Mouse (Mus musculus): ENCODE data around the gene Ebf1. TPM values are rescaled to one million over a fixed set of nuclear protein-coding genes. Genes with fewer than 3 reads are reported as not detected.

Ebf1 gene
- total RNA-seq, 2 experiments from 2014 or later: 13.4 to 14.4 TPM

DNA sequence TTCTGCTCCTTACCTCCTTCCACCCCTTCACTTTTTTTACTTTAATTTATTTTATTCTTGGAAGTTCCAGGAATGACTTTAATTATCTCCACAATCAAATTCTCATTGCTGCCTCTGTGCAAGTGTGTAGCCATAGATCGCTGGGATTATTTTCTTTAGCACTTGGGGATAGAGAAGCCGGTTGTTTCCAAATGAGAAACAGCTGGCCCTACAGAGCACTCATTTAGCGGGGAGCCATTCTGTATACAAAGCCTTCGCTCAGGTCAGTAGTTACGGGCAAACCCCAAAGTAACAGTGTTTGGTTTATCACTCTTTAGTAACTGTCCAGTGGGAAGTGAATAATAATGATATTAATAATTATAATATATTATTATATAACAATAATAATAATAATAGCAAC is 38.4 kb downstream of the Ebf1 start:
- intact Hi-C loops (cut with DNase I): no loop called here
- DNase-seq: no peak

DNA sequence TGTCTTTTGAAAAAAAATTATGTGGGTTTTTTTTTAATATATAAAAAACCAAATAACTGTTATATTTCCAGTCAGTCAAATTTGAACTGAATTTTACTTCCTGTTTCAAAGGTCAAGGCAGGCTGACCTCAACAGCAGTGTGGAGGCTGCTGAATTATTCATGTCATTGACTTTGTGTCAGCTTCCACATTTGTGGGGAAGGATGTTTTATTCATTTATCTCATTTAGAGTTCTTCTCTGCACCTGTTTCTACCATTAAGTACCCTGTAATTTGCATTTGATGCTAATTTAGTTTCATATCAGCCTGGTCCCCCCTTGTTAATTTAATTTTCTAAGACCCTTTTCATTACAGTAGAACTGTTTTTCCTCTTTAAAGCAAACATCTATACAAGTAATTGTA is 39.8 kb downstream of the Ebf1 start:
- intact Hi-C loops (cut with DNase I): no loop called here

DNA sequence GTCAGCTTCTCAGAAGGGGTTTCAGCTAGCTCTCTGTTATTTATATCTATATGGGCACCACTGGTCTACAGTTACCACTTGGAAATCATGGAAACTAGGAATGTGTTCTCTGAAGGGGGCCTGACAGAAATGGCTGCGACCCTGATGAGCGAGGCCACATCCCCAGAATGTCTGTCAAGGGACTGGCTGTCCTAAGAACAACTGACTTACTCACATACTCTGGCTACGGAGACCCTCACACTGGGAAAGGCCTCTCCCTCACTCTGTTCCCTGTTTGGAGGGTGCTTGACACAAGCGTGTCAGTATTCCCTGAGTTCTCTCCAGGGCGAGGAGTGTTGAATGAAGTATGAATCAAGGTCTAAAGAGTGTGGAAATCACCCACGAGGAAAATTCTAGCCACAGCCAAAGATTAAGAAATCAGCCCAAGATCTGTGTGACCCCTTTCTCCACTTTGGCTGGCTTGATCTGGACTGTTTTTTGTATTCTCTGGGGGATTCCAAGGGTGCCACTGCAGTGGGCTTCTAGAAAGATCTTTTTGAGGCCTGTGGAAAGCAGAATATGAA is 40.8 kb downstream of the Ebf1 start:
- intact Hi-C loops (cut with DNase I): no loop called here
- DNase-seq: no peak

More for the DNA sequence above, 39.8 kb downstream of the Ebf1 start:
- no peak for DNase-seq

DNA sequence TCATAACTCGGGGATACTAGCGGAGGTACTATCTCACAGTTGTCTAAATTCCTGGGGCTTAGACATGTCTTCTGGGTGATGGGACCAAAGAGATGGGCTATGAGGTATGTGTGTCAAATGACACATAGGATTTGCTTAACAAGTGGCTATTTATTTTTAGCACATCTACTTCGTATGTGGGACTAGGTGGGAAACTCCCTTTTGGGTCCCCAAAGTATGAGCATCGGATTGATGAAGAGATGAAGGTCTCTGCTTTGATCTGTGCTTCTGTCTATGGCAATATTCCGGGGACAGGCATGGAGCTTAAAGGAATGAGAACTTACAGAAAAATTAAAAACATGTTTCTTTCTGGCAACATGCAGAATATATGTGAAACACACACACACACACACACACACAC is 44.8 kb downstream of the Ebf1 start:
- intact Hi-C loops (cut with DNase I): loop anchor here (2.0 kb wide), 1 partner anchor 19 kb away; no protein-coding TSS in a partner anchor
- DNase-seq: no peak

DNA sequence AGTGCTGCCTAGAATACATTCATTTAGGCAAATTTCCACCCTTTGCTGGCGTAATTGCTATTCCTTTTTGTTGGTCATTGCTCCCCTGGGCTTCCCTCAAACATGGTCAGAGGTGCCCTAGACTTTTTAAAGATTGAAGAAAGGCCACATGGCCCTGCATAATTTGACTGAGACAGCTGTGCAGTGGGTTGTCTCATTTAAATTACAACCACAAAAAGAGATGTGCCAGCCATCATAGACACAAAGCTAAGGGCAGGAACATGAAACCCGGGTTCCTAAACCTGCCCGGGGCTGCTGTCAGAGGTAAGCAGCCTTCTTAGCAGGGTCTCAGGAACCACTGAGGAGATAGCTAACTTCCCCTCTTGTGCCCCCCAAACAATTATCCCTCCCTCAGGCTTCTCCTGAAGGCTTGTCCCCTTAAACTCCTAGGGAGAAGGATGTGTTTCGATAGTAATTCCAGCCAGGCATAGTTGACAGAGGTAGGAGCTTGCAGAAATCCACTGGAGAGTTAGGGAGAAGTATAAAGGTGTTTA is 46.6 kb downstream of the Ebf1 start:
- intact Hi-C loops (cut with DNase I): loop anchor here (2.0 kb wide), 1 partner anchor 17 kb away; no protein-coding TSS in a partner anchor
- no peak for DNase-seq

DNA sequence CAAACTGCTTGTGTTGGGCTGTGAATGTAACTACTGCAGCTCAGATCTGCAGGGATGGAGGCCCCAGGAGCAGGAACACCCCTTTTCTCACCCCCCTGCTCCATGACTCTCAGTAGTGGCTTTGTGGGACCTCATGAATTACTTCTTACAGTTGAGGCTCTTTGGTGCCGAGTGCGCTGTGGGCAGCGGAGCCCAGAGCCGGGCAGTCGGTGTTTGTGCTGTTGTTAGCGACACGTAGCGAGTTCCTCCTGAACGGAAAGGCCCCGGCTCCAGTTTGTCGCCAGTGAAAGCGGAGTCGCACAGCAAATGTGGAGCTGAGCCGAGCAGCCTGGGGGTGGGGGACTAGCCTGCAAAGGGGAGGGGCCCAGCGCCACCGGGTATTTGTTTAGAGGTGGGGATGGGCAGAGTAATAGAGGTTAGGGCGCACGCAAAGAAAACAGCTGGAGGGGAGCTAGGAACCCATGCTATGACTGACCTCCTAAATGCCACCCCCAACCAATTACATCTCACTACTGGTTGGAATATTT is 48.1 kb downstream of the Ebf1 start:
- intact Hi-C loops (cut with DNase I): loop anchor here (5.0 kb wide), 1 partner anchor 43 kb away; no protein-coding TSS in a partner anchor
- peak; percentile 67 to 69 for DNase-seq

DNA sequence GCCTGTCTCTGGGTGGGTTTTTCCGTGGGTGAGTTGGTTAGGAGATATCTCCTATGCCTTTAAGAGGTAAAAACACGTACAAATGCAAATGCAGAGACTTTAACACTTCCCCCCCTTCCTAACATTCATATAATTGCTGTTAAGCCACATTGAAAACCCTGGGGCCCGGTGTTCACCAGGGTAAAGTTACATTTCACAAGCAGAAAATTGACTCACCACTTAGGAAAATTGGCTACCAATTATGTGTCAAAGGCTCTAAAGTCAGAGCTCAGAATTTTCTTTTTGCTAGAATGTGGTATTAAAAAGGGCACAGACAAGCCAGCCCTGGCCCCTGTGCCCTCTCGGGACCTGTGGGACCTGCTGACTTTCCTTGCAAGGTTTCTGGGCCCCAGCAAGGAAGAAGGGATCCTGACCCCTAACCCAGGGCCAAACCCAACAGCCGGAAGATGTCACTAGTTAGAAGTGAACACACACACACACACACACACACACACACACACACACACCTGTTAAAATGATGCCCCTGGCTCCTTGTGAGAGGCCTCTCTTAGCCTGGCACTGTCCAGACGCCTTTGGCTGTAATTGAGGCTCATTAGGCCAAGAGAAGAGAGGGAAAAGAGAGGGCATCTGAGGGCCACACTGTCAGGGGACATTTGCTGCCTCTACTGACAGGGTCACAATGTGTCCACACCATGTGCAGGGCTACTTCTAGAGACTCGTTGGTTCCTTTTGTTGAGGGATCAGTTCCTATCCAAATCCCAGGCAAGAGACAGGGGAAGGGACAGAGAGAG is 48.8 kb downstream of the Ebf1 start:
- DNase-seq: no peak
- intact Hi-C loops (cut with DNase I): loop anchor here (5.0 kb wide), 1 partner anchor 44 kb away; no protein-coding TSS in a partner anchor

DNA sequence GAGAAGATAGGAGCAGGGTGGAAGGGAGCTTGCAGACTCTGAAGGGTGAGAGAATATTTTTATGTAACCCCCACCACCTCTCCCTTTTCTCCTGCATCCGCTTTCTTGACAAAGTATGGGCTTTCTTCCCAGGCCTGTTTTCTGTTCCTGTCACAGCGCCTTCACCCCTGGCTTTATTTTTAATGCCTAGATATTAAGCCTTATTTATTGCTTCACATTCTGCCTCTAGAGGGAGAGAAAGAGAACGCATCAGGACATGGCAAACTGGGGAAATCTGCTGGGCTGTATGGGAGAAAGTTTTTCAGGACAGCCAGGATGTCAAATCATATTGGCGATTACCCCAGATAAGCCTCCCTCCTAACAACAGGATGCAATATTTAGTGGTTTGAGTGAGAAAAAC is 49.6 kb downstream of the Ebf1 start:
- intact Hi-C loops (cut with DNase I): loop anchor here (5.0 kb wide), 1 partner anchor 44 kb away; no protein-coding TSS in a partner anchor
- no peak for DNase-seq

DNA sequence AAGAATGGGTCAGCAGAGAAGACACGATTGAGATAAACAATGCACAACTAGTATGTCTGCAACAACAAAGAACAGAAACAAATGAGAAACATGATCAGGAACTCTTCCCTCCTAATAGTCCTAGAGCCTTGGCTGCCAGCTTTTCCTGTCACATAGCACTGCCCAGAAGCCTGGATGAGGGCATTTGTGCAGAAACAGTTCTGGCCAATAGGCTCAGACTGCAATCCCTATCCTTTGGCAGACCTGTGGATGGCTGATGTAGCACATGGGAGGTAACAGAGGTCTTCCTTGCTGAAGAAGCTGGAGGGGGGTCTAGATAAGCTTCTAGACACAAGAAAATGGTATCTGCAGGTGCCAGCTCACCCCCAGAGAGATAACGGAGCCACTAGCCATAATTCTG is 64.2 kb downstream of the Ebf1 start:
- intact Hi-C loops (cut with DNase I): loop anchor here (2.0 to 5.0 kb wide), 2 partner anchors 19 to 36 kb away; no protein-coding TSS in a partner anchor
- no peak for DNase-seq

DNA sequence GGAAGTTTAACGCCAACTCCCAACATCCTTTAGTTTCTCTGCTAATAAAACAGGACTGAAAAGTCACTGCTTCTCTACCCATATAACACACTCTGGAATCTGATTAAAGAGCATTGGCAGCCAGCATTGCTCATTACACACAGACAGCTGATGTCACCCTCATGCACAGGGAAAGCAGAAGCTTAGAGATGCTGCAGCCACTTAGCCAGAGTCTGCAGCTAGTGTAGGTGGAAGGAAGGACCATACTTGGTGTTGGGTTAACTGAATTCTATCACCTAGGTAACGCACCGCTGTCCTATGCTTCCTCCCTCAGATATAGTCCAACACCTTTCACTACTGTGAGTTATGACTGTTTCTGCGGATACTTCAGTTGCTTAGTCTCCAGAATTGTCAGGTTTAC is 64.9 kb downstream of the Ebf1 start:
- intact Hi-C loops (cut with DNase I): loop anchor here (2.0 to 5.0 kb wide), 2 partner anchors 19 to 35 kb away; no protein-coding TSS in a partner anchor
- DNase-seq: no peak

DNA sequence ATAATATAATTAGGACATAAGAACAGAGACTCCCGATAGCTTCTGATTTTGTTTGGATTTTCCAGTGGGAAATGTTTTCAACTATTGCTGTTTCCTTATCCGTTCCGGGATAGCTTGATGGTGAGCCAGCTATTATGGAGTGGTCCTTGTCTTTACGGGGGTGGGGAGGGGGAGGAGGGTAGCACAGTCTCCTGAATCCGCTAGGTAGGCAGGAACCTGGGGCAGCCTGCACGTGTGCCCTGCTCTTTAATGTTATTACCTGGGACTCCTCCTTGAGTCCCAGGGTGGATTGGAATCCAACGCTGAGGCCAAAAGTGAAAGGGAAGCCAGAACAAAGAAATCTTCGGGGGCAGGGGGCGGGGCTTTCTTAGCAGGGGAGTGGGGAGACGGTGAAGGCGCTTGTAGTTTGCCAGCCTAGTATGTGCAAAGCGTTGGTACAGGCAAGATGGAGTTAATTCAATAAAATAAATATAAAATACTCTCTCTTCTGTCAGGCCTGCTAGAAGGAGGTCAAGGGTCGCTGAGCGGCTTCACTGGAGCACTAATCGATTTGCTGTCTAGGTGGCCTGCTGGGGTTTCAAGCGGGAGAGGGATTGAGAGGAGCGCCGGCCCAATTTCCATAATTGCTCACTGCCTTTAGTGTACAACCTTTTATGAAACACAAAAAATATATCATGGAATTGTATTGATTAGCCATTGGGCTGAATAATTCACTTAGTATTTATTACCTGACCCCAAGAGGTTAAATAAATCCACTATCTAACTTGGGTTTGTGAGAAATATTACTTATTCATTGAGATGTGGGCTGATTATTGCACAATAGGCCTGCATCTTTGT is 65.8 kb downstream of the Ebf1 start:
- no peak for DNase-seq
- intact Hi-C loops (cut with DNase I): loop anchor here (1.0 to 5.0 kb wide), 2 partner anchors 34 to 65 kb away; no protein-coding TSS in a partner anchor

DNA sequence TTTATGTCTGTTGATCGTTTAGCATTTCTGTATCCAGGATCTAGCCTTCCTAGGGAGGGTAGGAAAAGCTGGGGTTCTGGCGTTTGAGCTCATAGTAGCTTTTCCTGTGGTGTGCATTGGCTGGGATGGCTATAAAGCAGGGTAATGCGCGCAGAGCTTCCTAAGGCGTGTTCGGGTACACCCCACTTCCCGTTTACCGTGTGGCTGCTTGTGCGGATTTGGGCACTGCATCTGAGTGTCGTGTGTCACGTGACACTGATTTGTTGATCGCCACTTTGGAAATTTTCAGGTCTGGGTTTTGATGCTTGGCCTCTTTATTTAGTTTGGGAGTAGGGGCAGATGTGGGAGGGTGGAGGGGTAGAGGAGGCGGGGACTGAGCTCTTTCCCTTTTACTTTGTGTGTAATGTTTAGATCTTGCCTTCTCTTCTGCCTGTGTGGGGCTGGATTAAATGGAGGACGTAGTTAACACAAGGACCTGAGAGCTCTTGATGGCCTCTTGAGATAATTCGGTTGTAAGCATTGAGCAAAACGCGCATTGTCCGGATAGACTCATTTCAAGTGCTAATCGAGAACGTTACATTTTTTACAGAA is 67.5 kb downstream of the Ebf1 start:
- intact Hi-C loops (cut with DNase I): loop anchor here (2.0 to 5.0 kb wide), 2 partner anchors 16 to 33 kb away; no protein-coding TSS in a partner anchor
- DNase-seq: peak; percentile 49 to 54

DNA sequence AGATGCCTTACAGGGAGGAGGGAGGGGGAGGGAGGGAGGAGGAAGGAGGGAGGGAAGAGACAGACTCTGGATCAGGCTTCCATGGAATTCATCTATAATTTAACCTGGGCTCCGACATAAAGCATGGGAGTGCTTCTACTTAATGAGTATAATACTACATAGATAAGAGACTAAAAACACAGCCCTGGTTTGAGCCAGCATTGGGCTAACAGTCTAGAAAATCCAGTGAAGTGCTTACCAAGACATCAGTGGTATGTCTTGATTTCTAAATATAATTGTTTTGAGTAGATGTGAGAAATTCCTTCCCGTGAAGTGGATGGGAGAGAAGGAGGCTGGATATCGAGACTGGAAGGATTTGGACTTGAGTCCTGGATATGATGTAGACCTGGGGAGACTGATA is 68.0 kb downstream of the Ebf1 start:
- intact Hi-C loops (cut with DNase I): loop anchor here (2.0 kb wide), 1 partner anchor 16 kb away; no protein-coding TSS in a partner anchor
- no peak for DNase-seq

DNA sequence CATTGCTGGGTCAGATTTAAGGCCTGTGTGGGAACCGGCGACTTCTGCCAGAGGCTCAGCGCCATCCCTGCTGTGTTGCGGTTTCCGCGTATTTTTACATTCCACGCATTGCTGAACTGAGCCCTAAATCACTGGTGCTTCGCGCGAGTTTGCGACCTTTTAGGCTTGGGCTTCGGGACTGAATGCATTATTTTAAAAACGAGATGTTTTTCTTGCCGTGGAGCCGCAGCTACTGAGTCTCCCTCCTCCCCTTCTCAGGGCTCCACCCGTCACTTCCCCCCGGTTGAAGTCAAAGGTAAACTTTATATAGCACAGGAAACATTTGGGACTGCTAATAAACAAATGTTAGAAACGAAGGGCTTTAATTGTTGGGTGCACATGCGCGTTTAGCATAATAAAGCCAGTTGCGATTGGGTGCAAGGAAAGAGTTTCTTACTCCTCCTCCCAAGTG is 68.8 kb downstream of the Ebf1 start:
- DNase-seq: no peak
- intact Hi-C loops (cut with DNase I): loop anchor here (2.0 kb wide), 1 partner anchor 15 kb away; no protein-coding TSS in a partner anchor

DNA sequence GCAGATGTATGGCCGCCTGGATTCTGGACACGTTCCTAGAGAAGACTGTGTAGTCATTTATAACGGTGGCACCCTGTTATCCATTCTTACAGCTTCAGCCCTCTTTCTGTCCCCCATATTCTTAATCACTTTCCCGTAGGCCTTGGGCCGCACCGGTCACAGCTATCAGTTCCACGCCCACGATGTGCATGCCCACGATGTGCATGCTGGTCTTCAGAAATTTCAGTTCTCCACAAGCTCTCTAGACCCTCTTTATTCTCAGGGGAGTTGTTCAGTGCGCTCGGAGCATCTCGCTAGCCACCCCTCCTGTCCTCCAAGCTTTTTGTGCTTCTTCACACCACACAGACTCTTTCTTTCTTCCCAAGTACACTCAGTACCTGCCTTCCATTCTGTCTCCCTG is 69.3 kb downstream of the Ebf1 start:
- intact Hi-C loops (cut with DNase I): no loop called here
- no peak for DNase-seq

DNA sequence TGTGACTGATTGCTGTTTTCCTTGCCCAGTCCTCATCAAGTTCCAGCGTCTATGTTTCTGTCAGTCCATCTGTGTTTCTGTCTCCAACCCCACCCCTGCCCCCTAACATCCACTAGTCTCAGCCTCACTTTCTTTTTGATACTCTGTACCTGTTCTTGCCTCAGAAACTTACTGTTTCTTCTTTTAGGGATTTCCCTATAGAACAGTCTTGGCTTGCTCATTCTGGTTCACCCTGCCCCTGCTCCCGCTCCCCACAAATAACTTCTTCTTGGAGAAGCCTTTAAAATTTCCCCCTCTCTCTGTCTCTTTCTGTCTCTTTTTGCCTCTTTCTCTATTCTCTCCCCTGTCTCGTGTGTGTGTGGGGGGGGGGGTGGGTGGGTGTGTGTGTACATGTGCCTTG is 71.4 kb downstream of the Ebf1 start:
- DNase-seq: no peak
- intact Hi-C loops (cut with DNase I): no loop called here

DNA sequence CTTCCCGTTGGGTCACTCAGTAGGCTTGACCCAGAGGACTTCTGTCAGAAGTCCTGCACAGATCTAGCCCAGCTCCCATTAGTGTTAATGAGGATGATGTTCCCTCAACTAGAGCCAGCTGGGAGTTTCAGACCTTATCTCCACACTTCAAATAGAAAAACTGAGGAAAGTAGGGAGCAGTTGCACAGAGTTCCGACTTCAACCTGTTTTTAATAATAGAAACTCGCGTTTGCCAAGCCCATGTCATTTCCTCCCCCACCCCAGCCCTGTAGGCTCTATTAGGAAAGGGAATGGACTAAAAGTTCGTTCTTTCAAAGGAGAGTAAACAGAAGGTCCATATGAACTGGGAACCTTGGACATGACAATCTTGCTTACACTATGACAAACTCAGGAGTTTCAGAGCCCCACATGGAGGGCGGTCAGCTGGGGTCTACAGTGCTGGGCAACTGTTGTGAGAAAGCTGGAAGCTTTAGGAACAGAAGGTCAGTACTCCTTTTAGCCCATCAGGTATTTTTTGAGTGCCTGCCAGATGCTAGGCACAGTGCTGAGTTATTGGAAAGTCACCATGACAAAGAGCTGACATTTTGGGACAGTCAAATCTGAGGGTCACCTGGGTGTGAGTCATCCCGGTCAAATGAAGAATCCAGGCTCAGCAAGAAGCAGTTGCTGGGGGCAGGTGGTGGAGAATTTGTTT is 72.6 kb downstream of the Ebf1 start:
- DNase-seq: no peak
- intact Hi-C loops (cut with DNase I): loop anchor here (10.0 kb wide), 1 partner anchor 565 kb away; no protein-coding TSS in a partner anchor

DNA sequence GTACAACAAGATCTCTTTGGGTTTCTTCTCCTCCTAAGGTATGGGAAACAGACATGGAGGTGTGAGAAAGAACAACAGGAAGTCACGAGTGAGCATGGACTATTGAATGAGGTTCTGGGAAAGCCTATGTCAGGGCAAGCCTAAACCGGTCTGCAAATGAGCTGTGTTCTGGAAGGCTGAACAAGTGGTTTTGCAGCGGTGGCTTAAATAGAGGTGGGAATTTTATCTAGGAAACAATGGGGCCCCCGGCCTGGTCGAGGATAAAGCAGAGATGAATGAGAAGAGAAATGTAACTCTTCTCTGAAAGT is 73.1 kb downstream of the Ebf1 start:
- no peak for DNase-seq
- intact Hi-C loops (cut with DNase I): loop anchor here (10.0 kb wide), 1 partner anchor 565 kb away; no protein-coding TSS in a partner anchor

DNA sequence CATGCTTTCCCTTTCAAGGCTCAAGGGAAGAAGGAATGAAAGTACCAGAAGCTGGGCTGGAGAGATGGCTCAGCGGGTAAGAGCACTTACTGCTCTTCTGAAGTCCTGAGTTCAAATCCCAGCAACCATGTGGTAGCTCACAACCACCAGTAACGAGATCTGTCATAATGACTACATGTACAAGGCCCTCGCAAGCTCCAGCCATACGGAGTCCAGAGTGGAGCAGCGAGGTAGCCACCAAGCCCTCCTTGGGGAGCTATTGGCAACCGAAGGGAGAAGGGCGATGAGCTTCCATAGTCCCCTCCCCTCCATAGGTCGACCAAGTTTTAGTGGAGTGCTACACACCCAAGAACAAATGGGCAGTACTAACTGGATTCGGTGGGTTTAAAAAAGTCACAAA is 78.3 kb downstream of the Ebf1 start:
- DNase-seq: no peak
- intact Hi-C loops (cut with DNase I): loop anchor here (10.0 kb wide), 1 partner anchor 571 kb away; no protein-coding TSS in a partner anchor
